Mouse (Mus musculus) MEL (cell line): ENCODE measurements around the gene Zfp830. TPM values are rescaled to one million over a fixed set of nuclear protein-coding genes. Genes with fewer than 3 reads are reported as not detected.

Experiments
- DNase-seq: peaks from one replicate; pipeline ENCODE4 v3.0.0; 2011; ENCODE audit warnings: low read depth, low spot score
- H3K27ac ChIP-seq: 2 replicates; pipeline ENCODE4 v1.5.1; 2012; ENCODE audit warnings: low read depth, mild to moderate bottlenecking, control low read depth, low read length, moderate library complexity; ENCODE audit not compliant: control insufficient read depth
- H3K27me3 ChIP-seq, 2 experiments: fragments of 150-350 bp in 1 of 2; sonication (generic) in 1 of 2; 2 replicates each; pipeline ENCODE4 v1.6.1; 2012; ENCODE audit warnings: low read length in 2 of 2, mild to moderate bottlenecking in 2 of 2, improper control_type of control experiment in 1 of 2, moderate library complexity in 1 of 2; ENCODE audit not compliant: insufficient read depth in 2 of 2, control insufficient read depth in 1 of 2
- H3K36me3 ChIP-seq, 2 experiments: 2 replicates each; pipeline ENCODE4 v1.6.1; 2012 to 2014; ENCODE audit warnings: low read length in 2 of 2, improper control_type of control experiment in 1 of 2, inconsistent platforms in 1 of 2, mild to moderate bottlenecking in 1 of 2; ENCODE audit not compliant: insufficient read depth in 2 of 2, control insufficient read depth in 1 of 2
- H3K4me1 ChIP-seq, 2 experiments: fragments of 150-350 bp in 1 of 2; sonication (generic) in 1 of 2; 2 replicates each; pipeline ENCODE4 v1.6.1; 2012; ENCODE audit warnings: low read length in 2 of 2, improper control_type of control experiment in 1 of 2, mild to moderate bottlenecking in 1 of 2; ENCODE audit not compliant: insufficient read depth in 2 of 2, control insufficient read depth in 1 of 2
- H3K4me3 ChIP-seq, 2 experiments: fragments of 150-350 bp in 1 of 2; sonication (generic) in 1 of 2; 2 replicates each; pipeline ENCODE4 v1.5.1; 2012; ENCODE audit warnings: low read depth in 2 of 2, low read length in 2 of 2, mild to moderate bottlenecking in 2 of 2, moderate library complexity in 2 of 2, control low read depth in 1 of 2, improper control_type of control experiment in 1 of 2; ENCODE audit not compliant: control insufficient read depth in 1 of 2, insufficient read depth in 1 of 2
- H3K79me2 ChIP-seq: 2 replicates; pipeline ENCODE4 v1.6.1; 2012; ENCODE audit warnings: mild to moderate bottlenecking, low read length, moderate library complexity; ENCODE audit not compliant: control insufficient read depth, poor library complexity, insufficient read depth
- H3K9ac ChIP-seq: 2 replicates; pipeline ENCODE4 v1.6.1; 2012; ENCODE audit warnings: low read depth, mild to moderate bottlenecking, control low read depth, low read length, moderate library complexity; ENCODE audit not compliant: control insufficient read depth, poor library complexity, severe bottlenecking
- H3K9me3 ChIP-seq: fragments of 150-350 bp; sonication (generic); replicated peaks from 2 replicates; pipeline ENCODE4 v1.6.1; 2012; ENCODE audit warnings: mild to moderate bottlenecking, low read length, improper control_type of control experiment, moderate library complexity; ENCODE audit not compliant: insufficient read depth
- BHLHE40 ChIP-seq: IDR thresholded peaks from 2 replicates; pipeline ENCODE4 v1.6.1; 2012; ENCODE audit warnings: low read depth, mild to moderate bottlenecking, inconsistent platforms, low read length, improper control_type of control experiment, borderline replicate concordance
- CHD1 ChIP-seq: IDR thresholded peaks from 2 replicates; pipeline ENCODE4 v1.6.1; 2012; ENCODE audit warnings: low read depth, mild to moderate bottlenecking, inconsistent platforms, low read length, improper control_type of control experiment
- CHD2 ChIP-seq: IDR thresholded peaks from 2 replicates; pipeline ENCODE4 v1.6.1; 2011; ENCODE audit warnings: low read length, improper control_type of control experiment
- CTCF ChIP-seq, 3 experiments: IDR thresholded peaks in 2 of 3; conservative IDR thresholded peaks in 1 of 3; 2 replicates each; pipeline ENCODE4 v1.5.1; 2011 to 2012; ENCODE audit warnings: low read length in 3 of 3, low read depth in 2 of 3, mild to moderate bottlenecking in 2 of 3, improper control_type of control experiment in 1 of 3, inconsistent platforms in 1 of 3, mixed read lengths in 1 of 3, moderate library complexity in 1 of 3; ENCODE audit not compliant: control insufficient read depth in 1 of 3, insufficient read depth in 1 of 3, poor library complexity in 1 of 3, severe bottlenecking in 1 of 3
- EP300 ChIP-seq, 2 experiments: IDR thresholded peaks; 2 replicates each; pipeline ENCODE4 v1.6.1; 2011; ENCODE audit warnings: improper control_type of control experiment in 2 of 2, low read length in 2 of 2, low read depth in 1 of 2, mild to moderate bottlenecking in 1 of 2
- GATA1 ChIP-seq: IDR thresholded peaks from 2 replicates; pipeline ENCODE4 v1.6.1; 2011; ENCODE audit warnings: low read depth, low read length, improper control_type of control experiment
- HCFC1 ChIP-seq: IDR thresholded peaks from 2 replicates; pipeline ENCODE4 v1.6.1; 2012; ENCODE audit warnings: low read depth, mild to moderate bottlenecking, inconsistent platforms, low read length, improper control_type of control experiment, moderate library complexity
- JUND ChIP-seq: IDR thresholded peaks from 2 replicates; pipeline ENCODE4 v1.6.1; 2011; ENCODE audit warnings: low read depth, mild to moderate bottlenecking, improper control_type of control experiment, low read length
- KAT2A ChIP-seq: conservative IDR thresholded peaks from 2 replicates; pipeline ENCODE4 v1.6.1; 2012; ENCODE audit warnings: low read depth, low read length, improper control_type of control experiment, inconsistent platforms
- MAFK ChIP-seq: IDR thresholded peaks from 2 replicates; pipeline ENCODE4 v1.6.1; 2011; ENCODE audit warnings: low read depth, mild to moderate bottlenecking, low read length, improper control_type of control experiment, borderline replicate concordance
- MEF2A ChIP-seq: IDR thresholded peaks from 2 replicates; pipeline ENCODE4 v1.6.1; 2014; ENCODE audit warnings: low read depth, mild to moderate bottlenecking, inconsistent platforms, low read length, improper control_type of control experiment; ENCODE audit not compliant: poor library complexity, insufficient replicate concordance, severe bottlenecking; ENCODE audit errors: extremely low read depth
- MYB ChIP-seq: IDR thresholded peaks from 2 replicates; pipeline ENCODE4 v1.6.1; 2011; ENCODE audit warnings: mild to moderate bottlenecking, low read depth, low read length, improper control_type of control experiment
- MYC ChIP-seq: IDR thresholded peaks from 2 replicates; pipeline ENCODE4 v1.6.1; 2011; ENCODE audit warnings: low read depth, mild to moderate bottlenecking, low read length, improper control_type of control experiment, moderate library complexity
- NELFE ChIP-seq: IDR thresholded peaks from 2 replicates; pipeline ENCODE4 v1.6.1; 2011; ENCODE audit warnings: low read depth, low read length, improper control_type of control experiment
- NRF1 ChIP-seq: IDR thresholded peaks from 2 replicates; pipeline ENCODE4 v1.6.1; 2014; ENCODE audit warnings: low read depth, mild to moderate bottlenecking, inconsistent platforms, low read length, improper control_type of control experiment, moderate library complexity; ENCODE audit not compliant: poor library complexity, insufficient read depth, severe bottlenecking
- POLR2A ChIP-seq, 2 experiments: IDR thresholded peaks; 2 replicates each; pipeline ENCODE4 v1.6.1; 2011 to 2012; ENCODE audit warnings: low read length in 2 of 2, mild to moderate bottlenecking in 2 of 2, control low read depth in 1 of 2, improper control_type of control experiment in 1 of 2, low read depth in 1 of 2, moderate library complexity in 1 of 2; ENCODE audit not compliant: control insufficient read depth in 1 of 2, insufficient read depth in 1 of 2, poor library complexity in 1 of 2
- POLR2AphosphoS2 ChIP-seq: IDR thresholded peaks from 2 replicates; pipeline ENCODE4 v1.6.1; 2011; ENCODE audit warnings: low read length, improper control_type of control experiment
- RAD21 ChIP-seq: IDR thresholded peaks from 2 replicates; pipeline ENCODE4 v1.6.1; 2011; ENCODE audit warnings: mild to moderate bottlenecking, low read depth, low read length, improper control_type of control experiment
- RCOR1 ChIP-seq: IDR thresholded peaks from 2 replicates; pipeline ENCODE4 v1.6.1; 2012; ENCODE audit warnings: low read depth, mild to moderate bottlenecking, inconsistent platforms, low read length, improper control_type of control experiment
- SMC3 ChIP-seq: IDR thresholded peaks from 2 replicates; pipeline ENCODE4 v1.6.1; 2011; ENCODE audit warnings: low read depth, low read length, improper control_type of control experiment
- TAL1 ChIP-seq: IDR thresholded peaks from 2 replicates; pipeline ENCODE4 v1.6.1; 2012; ENCODE audit warnings: mild to moderate bottlenecking, inconsistent platforms, low read length, moderate library complexity, mixed read lengths
- TCF12 ChIP-seq: IDR thresholded peaks from 2 replicates; pipeline ENCODE4 v1.6.1; 2014; ENCODE audit warnings: low read depth, mild to moderate bottlenecking, inconsistent platforms, low read length, improper control_type of control experiment, moderate library complexity
- UBTF ChIP-seq: IDR thresholded peaks from 2 replicates; pipeline ENCODE4 v1.6.1; 2012; ENCODE audit warnings: low read depth, mild to moderate bottlenecking, inconsistent platforms, low read length, improper control_type of control experiment, moderate library complexity, borderline replicate concordance; ENCODE audit not compliant: insufficient read depth
- USF1 ChIP-seq: IDR thresholded peaks from 2 replicates; pipeline ENCODE4 v1.6.1; 2014; ENCODE audit warnings: low read depth, mild to moderate bottlenecking, inconsistent platforms, low read length, improper control_type of control experiment, moderate library complexity
- USF2 ChIP-seq, 2 experiments: IDR thresholded peaks; 2 replicates each; pipeline ENCODE4 v1.6.1; 2011 to 2012; ENCODE audit warnings: improper control_type of control experiment in 2 of 2, low read length in 2 of 2, borderline replicate concordance in 1 of 2, inconsistent platforms in 1 of 2, low read depth in 1 of 2, mild to moderate bottlenecking in 1 of 2; ENCODE audit not compliant: insufficient read depth in 1 of 2
- ZC3H11A ChIP-seq: IDR thresholded peaks from 2 replicates; pipeline ENCODE4 v1.6.1; 2012; ENCODE audit warnings: low read depth, mild to moderate bottlenecking, inconsistent platforms, low read length, improper control_type of control experiment
- ZKSCAN1 ChIP-seq: IDR thresholded peaks from 2 replicates; pipeline ENCODE4 v1.6.1; 2012; ENCODE audit warnings: low read depth, mild to moderate bottlenecking, inconsistent platforms, low read length, improper control_type of control experiment, moderate library complexity
- ZNF384 ChIP-seq: IDR thresholded peaks from 2 replicates; pipeline ENCODE4 v1.6.1; 2012; ENCODE audit warnings: low read depth, mild to moderate bottlenecking, inconsistent platforms, low read length, improper control_type of control experiment
- polyA plus RNA-seq, 2 experiments: library from polyadenylated mRNA; stranded (reverse) in 1 of 2; unstranded in 1 of 2; fragments of >175 nt in 1 of 2; fragments of >200 nt in 1 of 2; gene quantifications; 2 replicates each; pipeline versions ENCODE4 v1.2.1 to v1.2.4; 2012; ENCODE audit warnings: low replicate concordance in 2 of 2, low read depth in 1 of 2; ENCODE audit not compliant: insufficient read length in 2 of 2, insufficient read depth in 1 of 2, missing spikeins in 1 of 2
- total RNA-seq: library from RNA; depleted of rRNA; stranded (reverse); fragments of 300-350 nt; gene quantifications from 2 replicates; pipeline ENCODE4 v1.2.3, GENCODE M21; 2012

Gene Zfp830
- total and polyA plus RNA-seq, 3 experiments, result 43.4 to 51.4 TPM; not detected in 1

DNA sequence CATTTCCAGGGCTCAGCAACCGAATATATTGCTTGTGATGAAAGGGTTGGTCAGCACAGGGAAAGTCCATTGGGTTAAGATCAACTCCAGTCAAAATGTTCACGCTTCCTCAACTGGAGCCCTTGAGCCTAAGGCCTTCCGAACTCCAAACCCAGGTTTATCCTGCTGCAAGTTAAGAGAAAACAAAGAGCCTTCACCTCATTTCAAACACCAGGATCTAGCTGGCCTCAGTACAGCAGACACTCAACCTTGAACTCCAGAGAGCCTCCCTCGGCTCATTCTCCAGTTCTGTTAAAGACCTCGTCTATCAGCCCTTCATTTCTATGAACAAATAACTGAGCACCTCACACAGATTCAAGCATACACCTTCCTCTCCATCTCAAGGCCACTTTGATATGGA, 16.0 kb downstream of the Zfp830 start:
- H3K27ac ChIP-seq, result peak overlapping the region; percentile 79
- H3K9ac ChIP-seq, result peak overlapping the region; percentile 95
- H3K4me3 ChIP-seq, result peak overlapping the region; percentile 78 to 97
- DNase-seq, result peak; percentile 52
- peaks cover 34% of the 10 kb centered on the region for H3K79me2 ChIP-seq
- peaks cover 7 to 34% of the 10 kb centered on the region in 2 experiments for H3K36me3 ChIP-seq
- H3K9me3 ChIP-seq, result no peaks in the 10 kb centered on the region
- no peaks in the 10 kb centered on the region for H3K27me3 ChIP-seq
- peaks cover 16 to 17% of the 10 kb centered on the region in 2 experiments; a peak in 3 of 4 replicates for H3K4me1 ChIP-seq
- TF ChIP-seq TCF12 (no peak), NRF1 (0 out of 2 replicates have a peak, but pooled peaks have one; percentile 13)

- Histone ChIP-seq H3K36me3 (peaks cover 13 to 34% of the 10 kb centered on the region in 2 experiments), H3K27me3 (no peaks in the 10 kb centered on the region), H3K27ac (peak within 1 kb of the TSS; percentile 79), H3K4me3 (peak within 1 kb of the TSS; percentile 78 to 97), H3K79me2 (peaks cover 34% of the 10 kb centered on the region), H3K9me3 (no peaks in the 10 kb centered on the region), H3K9ac (peak within 1 kb of the TSS; percentile 95), H3K4me1 (peaks cover 16 to 17% of the 10 kb centered on the region in 2 experiments; a peak in 3 of 4 replicates)
- DNase-seq, result peak; percentile 98
- no peak for TF ChIP-seq TAL1
- peak; percentile 97 for TF ChIP-seq MYC
- no peak for TF ChIP-seq MEF2A
- no peak for TF ChIP-seq BHLHE40
- no peak for TF ChIP-seq GATA1
- peak in 1 of 2 experiments; percentile 61; a peak in 2 of 4 replicates for TF ChIP-seq USF2 (IDR thresholded peaks at IDR 0.05; ENCODE audit: borderline replicate concordance in 1 of 2, insufficient read depth in 1 of 2, low read depth in 1 of 2, low read length in 2 of 2)
- peak; percentile 51 for TF ChIP-seq CHD2
- no peak for TF ChIP-seq JUND
- TF ChIP-seq USF1, result peak; percentile 94
- TF ChIP-seq MAFK, result no peak
- TF ChIP-seq ZKSCAN1, result no peak
- peak; percentile 91 for TF ChIP-seq NELFE
- no peak for TF ChIP-seq RAD21
- TF ChIP-seq KAT2A, result peak; percentile 55; the same call in 1 of the 2 replicates
- TF ChIP-seq ZNF384, result no peak
- peak; percentile 86; the same call in 1 of the 2 replicates for TF ChIP-seq POLR2AphosphoS2
- no peak for TF ChIP-seq ZC3H11A
- peak; percentile 93 for TF ChIP-seq POLR2A (IDR thresholded peaks at IDR 0.05; ENCODE audit: control insufficient read depth in 1 of 2, insufficient read depth in 1 of 2, low read depth in 1 of 2, low read length in 2 of 2, poor library complexity in 1 of 2)
- TF ChIP-seq HCFC1, result peak; percentile 88
- no peak for TF ChIP-seq CTCF (IDR thresholded peaks at IDR 0.05 in 2 of 3, conservative IDR thresholded peaks at IDR 0.05 in 1 of 3; ENCODE audit: control insufficient read depth in 1 of 3, insufficient read depth in 1 of 3, low read depth in 2 of 3, low read length in 3 of 3, poor library complexity in 1 of 3, severe bottlenecking in 1 of 3)
- TF ChIP-seq RCOR1, result no peak; the same call in 1 of the 2 replicates
- TF ChIP-seq SMC3, result no peak
- peak in 1 of 2 experiments; percentile 50; a peak in 2 of 4 replicates for TF ChIP-seq EP300 (IDR thresholded peaks at IDR 0.05; ENCODE audit: low read depth in 1 of 2, low read length in 2 of 2)
- TF ChIP-seq UBTF, result no peak; the same call in 1 of the 2 replicates
- no peak for TF ChIP-seq CHD1
- TF ChIP-seq MYB, result peak; percentile 69
These were observed 17.1 kb downstream of the Zfp830 start, which contains the start of gene Lig3 for GRCm38 (mm10) chr11:82780983-82781903. TSS of gene Lig3 (plus strand) at chr11:82781108.
